ENCODE assay signal across 16 mouse cellular contexts in genomic region chr19:14518438-14519044, GRCm38 (mm10).
A peak's percentile ranks its signal among the peaks of the same experiment; 100 is the strongest.
DNase-seq lines count a peak whose midpoint lies in the region; ATAC-seq lines count a peak whose summit lies in the region.
"Had no signal": no experiment of that assay in that cellular context is flagged by ENCODE, and none has a peak within 500 bp of the region (broad histone marks: within the 10 kb centered on the region; RNA-seq: fewer than 3 reads in every experiment).

No protein-coding gene starts in this region.

- H3K36me3 ChIP-seq in neural tube, embryonic 13.5 days = peaks cover 14% of the 10 kb centered on the region
- peaks cover 10% of the 10 kb centered on the region; the same call in 1 of the 2 replicates for H3K36me3 ChIP-seq in forebrain, embryonic 13.5 days (ENCODE audit: poor library complexity, severe bottlenecking)

- H3K4me3 ChIP-seq in neural tube, embryonic 13.5 days = no peak overlapping the region
- no peak overlapping the region for H3K4me3 ChIP-seq in forebrain, embryonic 13.5 days
- H3K4me3 ChIP-seq: liver, embryonic 13.5 days had no signal

- peak; percentile 50 for ATAC-seq in neural tube, embryonic 13.5 days (ENCODE audit: low read depth)
- peak; percentile 88 for ATAC-seq in forebrain, embryonic 13.5 days

- no peak overlapping the region for H3K4me2 ChIP-seq in neural tube, embryonic 13.5 days
- peak overlapping the region; percentile 12; the same call in 1 of the 2 replicates for H3K4me2 ChIP-seq in forebrain, embryonic 13.5 days
- H3K4me2 ChIP-seq: liver, embryonic 13.5 days had no signal

- H3K9ac ChIP-seq in neural tube, embryonic 13.5 days = no peak overlapping the region
- H3K9ac ChIP-seq in forebrain, embryonic 13.5 days = no peak overlapping the region
- H3K9ac ChIP-seq: liver, embryonic 13.5 days had no signal

- H3K4me1 ChIP-seq in neural tube, embryonic 13.5 days (replicated peaks) = peaks cover 27% of the 10 kb centered on the region
- H3K4me1 ChIP-seq in forebrain, embryonic 13.5 days = peaks cover 22% of the 10 kb centered on the region

- H3K27ac ChIP-seq in neural tube, embryonic 13.5 days (replicated peaks) = no peak overlapping the region; the same call in 1 of the 2 replicates
- H3K27ac ChIP-seq in forebrain, embryonic 13.5 days = 0 out of 2 replicates have a peak overlapping the region, but pooled peaks have one; percentile 1
- H3K27ac ChIP-seq: liver, embryonic 13.5 days had no signal

- WGBS in neural tube, embryonic 13.5 days = 36% methylated on average over 9 of the region's 9 CpGs
- 5% methylated on average over 9 of the region's 9 CpGs for WGBS in forebrain, embryonic 13.5 days

- no peak for DNase-seq in neural tube, embryonic 10.5 days (ENCODE audit: extremely low spot score, low spot score)
- peak; percentile 31 for DNase-seq in lung, postnatal 25 days (ENCODE audit: low spot score)
- peak; percentile 78 for DNase-seq in retina, postnatal 1 day
- no peak for DNase-seq in B cell, adult 2 months
- DNase-seq in left cerebral cortex, postnatal 25 days (ENCODE audit: low spot score in 2 of 2) = no peak
- no peak for DNase-seq in cerebellum, adult 11 months
- DNase-seq: adrenal gland, postnatal 14 days; cerebellum, adult 11-12 months; heart, adult 18-20 months; heart, postnatal 14 days; kidney, adult 2 months; layer of hippocampus, adult 9-11 months; liver, embryonic 13.5 days; right cerebral cortex, adult 18-20 months had no signal

- H3K9me3 ChIP-seq in neural tube, embryonic 13.5 days = no peaks in the 10 kb centered on the region
- H3K9me3 ChIP-seq in forebrain, embryonic 13.5 days (replicated peaks) = no peaks in the 10 kb centered on the region
- H3K9me3 ChIP-seq: liver, embryonic 13.5 days had no signal

- no peaks in the 10 kb centered on the region for H3K27me3 ChIP-seq in neural tube, embryonic 13.5 days
- H3K27me3 ChIP-seq in forebrain, embryonic 13.5 days = peaks cover 10% of the 10 kb centered on the region; the same call in 1 of the 2 replicates
- H3K27me3 ChIP-seq: liver, embryonic 13.5 days had no signal

- intact Hi-C loops in left cerebral cortex, postnatal 25 days (cut with DNase I) = no loop called here

Comparison
In these comparisons a context has a peak if more than half of its experiments do, and no peak if none do; other contexts are left out.
1. DNase-seq: peak in lung, postnatal 25 days (single experiment) and retina, postnatal 1 day (single experiment); none in neural tube, embryonic 10.5 days (single experiment), B cell, adult 2 months (0 of 2), left cerebral cortex, postnatal 25 days (0 of 2) and cerebellum, adult 11 months (single experiment).